Mouse (Mus musculus): Measurements from ENCODE around the gene Ttc30a1.

DNA sequence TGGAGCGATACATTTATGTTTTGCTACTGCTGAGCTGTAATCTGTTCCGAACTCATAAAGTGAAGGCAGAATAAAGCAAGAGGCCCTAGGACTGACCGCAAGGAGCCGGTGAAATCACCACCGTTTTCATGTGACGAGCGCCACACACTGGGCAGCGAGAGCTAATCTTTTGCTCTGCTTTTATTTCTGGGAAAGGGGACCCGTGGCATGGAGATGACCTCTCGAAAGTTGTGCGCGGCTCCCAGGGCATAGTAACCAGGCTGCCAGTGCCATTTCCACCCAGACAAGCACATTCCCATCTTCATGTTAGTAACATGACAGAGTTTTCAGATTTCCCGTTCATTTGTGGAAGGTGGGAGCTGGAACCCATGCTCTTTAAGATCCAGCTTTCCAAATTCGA lies 17.3 kb downstream of the Ttc30a1 start:
- TF ChIP-seq POLR2A (IDR thresholded peaks at IDR 0.05; ENCODE audit: low read depth, low read length) (no peak), CTCF (IDR thresholded peaks at IDR 0.05; ENCODE audit: extremely low read depth, insufficient read depth, insufficient read length, insufficient replicate concordance) (0 out of 2 replicates have a peak, but pooled peaks have one; percentile 34)
